Mouse (Mus musculus): ENCODE measurements around the gene 9830107B12Rik. TPM values are rescaled to one million over a fixed set of nuclear protein-coding genes. Genes with fewer than 3 reads are reported as not detected.
"Not testable (repeated sequence)": the region's sequence is repeated elsewhere in the genome, so short reads cannot be mapped to it uniquely, and the experiment has no call there.

Gene 9830107B12Rik
- not detected in 2 replicates for polyA plus RNA-seq (2014; fragmentation: Nextera tagmentation; extraction: Ambion mirVana)

DNA sequence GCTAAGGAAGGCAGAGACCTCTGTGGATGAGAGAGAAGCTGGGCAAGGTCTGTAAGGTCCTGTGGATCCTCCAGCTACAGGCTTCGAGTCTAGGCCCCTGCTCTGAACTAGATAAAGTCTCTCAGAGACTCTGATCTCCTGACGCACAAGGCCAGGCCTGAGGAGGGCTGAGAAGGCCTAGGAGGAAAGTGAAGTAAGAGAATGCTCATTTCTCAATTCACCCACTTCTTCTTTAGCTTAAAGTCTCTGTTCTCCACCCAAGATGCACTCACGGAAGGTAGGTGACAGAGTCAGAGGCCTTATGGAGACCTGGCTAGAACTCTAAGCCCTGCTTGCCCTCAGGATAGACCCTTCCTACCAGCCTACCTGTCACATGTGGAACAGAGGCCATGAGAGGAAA lies at the start of gene 9830107B12Rik:
Gene 9830107B12Rik, minus strand, starts transcription at position 149 of the 400 bp plus-strand sequence.
- Histone ChIP-seq H3K4me1 (ENCODE audit: control insufficient read depth, insufficient read depth, low read length) (no peaks in the 10 kb centered on the region), H3K9ac (replicated peaks; ENCODE audit: low read length) (no peak within 1 kb of the TSS), H3K36me3 (replicated peaks; ENCODE audit: control insufficient read depth, insufficient read depth, low read depth, low read length) (no peaks in the 10 kb centered on the region), H3K9me3 (replicated peaks; ENCODE audit: control insufficient read depth, low read length) (no peaks in the 10 kb centered on the region), H3K4me3 (ENCODE audit: low read depth, low read length) (no peak within 1 kb of the TSS), H3K27ac (replicated peaks; ENCODE audit: low read depth, low read length) (no peak within 1 kb of the TSS), H3K27me3 (ENCODE audit: control insufficient read depth, insufficient read depth, low read length) (no peaks in the 10 kb centered on the region), H3K4me2 (ENCODE audit: low read depth, low read length) (no peak within 1 kb of the TSS)
- ATAC-seq (replicated peaks; ENCODE audit: insufficient number of reproducible peaks, low FRiP score, low TSS enrichment, low read depth) (no peak), DNase-seq (ENCODE audit: low spot score) (no peak)
- 72% methylated on average over 3 of the region's 3 CpGs for WGBS

DNA sequence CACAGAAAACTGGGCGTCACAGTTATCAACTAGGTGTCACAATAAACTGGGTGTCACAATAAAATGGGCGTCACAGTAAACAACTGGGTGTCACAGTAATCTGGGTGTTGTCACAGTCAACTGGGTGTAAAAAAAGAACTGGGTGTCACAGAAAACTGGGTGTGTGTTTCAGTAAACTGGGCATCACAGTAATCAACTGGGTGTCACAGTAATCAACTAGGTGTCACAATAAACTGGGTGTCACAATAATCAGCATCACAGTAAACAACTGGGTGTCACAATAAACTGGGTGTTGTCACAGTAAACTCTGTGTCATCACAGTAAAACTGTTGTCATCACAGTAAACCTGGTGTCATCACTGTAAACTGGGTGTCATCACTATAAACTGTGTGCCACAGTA lies 46.3 kb upstream of the 9830107B12Rik start:
- Histone ChIP-seq H3K27me3 (ENCODE audit: control insufficient read depth, insufficient read depth, low read length) (no peaks in the 10 kb centered on the region), H3K27ac (replicated peaks; ENCODE audit: low read depth, low read length) (no peak overlapping the region), H3K36me3 (replicated peaks; ENCODE audit: control insufficient read depth, insufficient read depth, low read depth, low read length) (no peaks in the 10 kb centered on the region), H3K9ac (replicated peaks; ENCODE audit: low read length) (no peak overlapping the region), H3K4me1 (ENCODE audit: control insufficient read depth, insufficient read depth, low read length) (no peaks in the 10 kb centered on the region), H3K9me3 (replicated peaks; ENCODE audit: control insufficient read depth, low read length) (no peaks in the 10 kb centered on the region), H3K4me2 (ENCODE audit: low read depth, low read length) (no peak overlapping the region), H3K4me3 (ENCODE audit: low read depth, low read length) (no peak overlapping the region)
- no peak for ATAC-seq (replicated peaks; ENCODE audit: insufficient number of reproducible peaks, low FRiP score, low TSS enrichment, low read depth)
- WGBS: 82% methylated on average over 2 of the region's 2 CpGs
- no peak for DNase-seq (ENCODE audit: low spot score)

DNA sequence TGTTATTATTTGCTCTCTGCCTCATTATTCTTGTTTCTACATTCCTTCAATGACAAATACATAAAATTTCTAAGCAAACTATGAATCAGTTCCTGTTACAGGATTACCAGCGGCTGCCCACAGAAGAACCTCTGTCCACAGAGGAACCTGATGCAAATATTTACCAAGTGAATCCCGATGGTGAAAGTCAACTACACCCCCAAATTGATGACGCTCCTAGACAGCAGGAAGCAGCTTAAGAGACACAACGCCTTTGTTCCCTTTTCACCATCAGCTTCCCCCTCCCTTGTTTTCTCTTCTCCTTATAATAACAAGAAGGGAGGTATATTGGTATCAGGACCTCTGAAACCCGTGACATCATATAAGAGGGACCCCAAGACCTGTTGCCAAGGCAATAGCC lies 39.2 kb upstream of the 9830107B12Rik start:
- no peaks in the 10 kb centered on the region for H3K4me1 ChIP-seq (ENCODE audit: control insufficient read depth, insufficient read depth, low read length)
- no peaks in the 10 kb centered on the region for H3K9me3 ChIP-seq (replicated peaks; ENCODE audit: control insufficient read depth, low read length)
- no peaks in the 10 kb centered on the region for H3K36me3 ChIP-seq (replicated peaks; ENCODE audit: control insufficient read depth, insufficient read depth, low read depth, low read length)
- H3K27me3 ChIP-seq (ENCODE audit: control insufficient read depth, insufficient read depth, low read length): no peaks in the 10 kb centered on the region
- WGBS: 76% methylated on average over 5 of the region's 5 CpGs
- no peak overlapping the region for H3K4me2 ChIP-seq (ENCODE audit: low read depth, low read length)
- DNase-seq (ENCODE audit: low spot score) (no peak), ATAC-seq (replicated peaks; ENCODE audit: insufficient number of reproducible peaks, low FRiP score, low TSS enrichment, low read depth) (no peak)
- no peak overlapping the region for H3K4me3 ChIP-seq (ENCODE audit: low read depth, low read length)
- H3K9ac ChIP-seq (replicated peaks; ENCODE audit: low read length): no peak overlapping the region
- no peak overlapping the region for H3K27ac ChIP-seq (replicated peaks; ENCODE audit: low read depth, low read length)

DNA sequence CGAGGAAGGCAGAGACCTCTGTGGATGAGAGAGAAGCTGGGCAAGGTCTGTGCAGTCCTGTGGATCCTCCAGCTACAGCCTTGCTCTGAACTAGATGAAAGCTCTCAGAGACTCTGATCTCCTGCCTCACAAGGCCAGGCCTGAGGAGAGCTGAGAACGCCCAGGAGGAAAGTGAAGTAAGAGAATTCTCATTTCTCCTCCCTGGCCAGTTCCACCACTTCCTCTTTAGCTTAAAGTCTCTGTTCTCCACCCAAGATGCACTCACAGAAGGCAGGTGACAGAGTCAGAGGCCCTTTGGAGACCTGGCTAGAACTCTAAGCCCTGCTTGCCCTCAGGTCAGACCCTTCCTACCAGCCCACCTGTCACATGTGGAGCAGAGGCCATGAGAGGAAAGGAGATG lies 21.0 kb upstream of the 9830107B12Rik start, which contains the start of gene A530064D06Rik:
Gene A530064D06Rik, minus strand, starts transcription at position 173 of the 400 bp plus-strand sequence.
- not testable (repeated sequence) for H3K27me3 ChIP-seq (ENCODE audit: control insufficient read depth, insufficient read depth, low read length); H3K27ac ChIP-seq (replicated peaks; ENCODE audit: low read depth, low read length); H3K36me3 ChIP-seq (replicated peaks; ENCODE audit: control insufficient read depth, insufficient read depth, low read depth, low read length); H3K9me3 ChIP-seq (replicated peaks; ENCODE audit: control insufficient read depth, low read length); H3K4me3 ChIP-seq (ENCODE audit: low read depth, low read length); H3K4me1 ChIP-seq (ENCODE audit: control insufficient read depth, insufficient read depth, low read length); H3K4me2 ChIP-seq (ENCODE audit: low read depth, low read length); ATAC-seq (replicated peaks; ENCODE audit: insufficient number of reproducible peaks, low FRiP score, low TSS enrichment, low read depth); H3K9ac ChIP-seq (replicated peaks; ENCODE audit: low read length); DNase-seq (ENCODE audit: low spot score)
- 85% methylated on average over 2 of the region's 2 CpGs for WGBS

DNA sequence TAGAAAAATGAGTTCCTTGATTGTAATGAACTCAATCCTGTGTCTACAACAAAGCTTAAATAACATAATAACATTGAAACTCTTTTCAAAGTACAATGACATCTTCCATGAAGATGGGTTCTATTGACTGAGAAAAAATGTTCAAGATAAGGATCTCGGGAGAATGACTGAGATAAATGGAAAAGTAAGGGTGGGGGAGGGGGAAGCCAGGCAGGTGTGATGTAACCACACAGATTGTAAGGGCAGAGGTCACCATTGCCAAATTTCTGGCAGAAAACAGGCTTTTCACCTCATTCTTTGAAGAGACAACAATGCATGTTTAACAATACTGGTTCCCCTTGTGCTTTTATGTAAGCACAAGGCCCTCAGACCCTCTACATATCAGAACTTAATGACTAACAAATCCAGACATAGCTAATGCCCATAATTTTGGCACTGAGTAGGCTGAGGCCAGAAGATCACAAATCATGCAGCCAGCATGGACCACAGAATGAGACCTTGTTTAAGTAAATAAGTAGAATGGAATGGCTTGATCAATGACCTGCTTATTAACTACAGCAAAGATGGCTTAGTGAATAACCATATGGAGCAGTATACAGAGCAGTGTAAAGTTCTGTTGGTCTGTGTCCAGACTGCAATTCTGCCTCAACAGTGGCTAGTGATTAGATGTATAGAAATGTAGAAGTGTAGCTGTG lies 11.5 kb upstream of the 9830107B12Rik start:
- H3K9ac ChIP-seq (replicated peaks; ENCODE audit: low read length): no peak overlapping the region
- no peaks in the 10 kb centered on the region for H3K9me3 ChIP-seq (replicated peaks; ENCODE audit: control insufficient read depth, low read length)
- ATAC-seq (replicated peaks; ENCODE audit: insufficient number of reproducible peaks, low FRiP score, low TSS enrichment, low read depth): no peak
- 52% methylated on average over 1 of the region's 1 CpGs for WGBS
- no peaks in the 10 kb centered on the region for H3K27me3 ChIP-seq (ENCODE audit: control insufficient read depth, insufficient read depth, low read length)
- no peak overlapping the region for H3K4me2 ChIP-seq (ENCODE audit: low read depth, low read length)
- H3K4me1 ChIP-seq (ENCODE audit: control insufficient read depth, insufficient read depth, low read length): no peaks in the 10 kb centered on the region
- DNase-seq (ENCODE audit: low spot score): no peak
- no peaks in the 10 kb centered on the region for H3K36me3 ChIP-seq (replicated peaks; ENCODE audit: control insufficient read depth, insufficient read depth, low read depth, low read length)
- no peak overlapping the region for H3K4me3 ChIP-seq (ENCODE audit: low read depth, low read length)
- H3K27ac ChIP-seq (replicated peaks; ENCODE audit: low read depth, low read length): no peak overlapping the region

DNA sequence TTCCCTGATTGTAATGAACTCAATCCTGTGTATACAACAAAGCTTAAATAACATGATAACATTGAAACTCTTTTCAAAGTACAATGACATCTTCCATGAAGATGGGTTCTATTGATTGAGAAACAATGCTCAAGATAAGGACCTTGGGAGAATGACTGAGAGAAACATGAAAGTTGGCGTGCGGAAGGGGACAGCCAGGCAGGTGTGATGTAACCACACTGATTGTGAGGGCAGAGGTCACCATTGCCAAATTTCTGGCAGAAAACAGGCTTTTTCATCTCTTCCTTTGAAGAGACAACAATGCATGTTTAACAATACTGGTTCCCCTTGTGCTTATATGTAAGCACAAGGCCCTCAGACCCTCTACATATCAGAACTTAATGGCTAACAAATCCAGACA lies 13.3 kb downstream of the 9830107B12Rik start:
- WGBS: 85% methylated on average over 2 of the region's 2 CpGs
- H3K36me3 ChIP-seq (replicated peaks; ENCODE audit: control insufficient read depth, insufficient read depth, low read depth, low read length): no peaks in the 10 kb centered on the region
- no peaks in the 10 kb centered on the region for H3K9me3 ChIP-seq (replicated peaks; ENCODE audit: control insufficient read depth, low read length)
- ATAC-seq (replicated peaks; ENCODE audit: insufficient number of reproducible peaks, low FRiP score, low TSS enrichment, low read depth) (no peak), DNase-seq (ENCODE audit: low spot score) (no peak)
- no peak overlapping the region for H3K27ac ChIP-seq (replicated peaks; ENCODE audit: low read depth, low read length)
- no peaks in the 10 kb centered on the region for H3K27me3 ChIP-seq (ENCODE audit: control insufficient read depth, insufficient read depth, low read length)
- H3K4me1 ChIP-seq (ENCODE audit: control insufficient read depth, insufficient read depth, low read length): no peaks in the 10 kb centered on the region
- no peak overlapping the region for H3K4me2 ChIP-seq (ENCODE audit: low read depth, low read length)
- H3K4me3 ChIP-seq (ENCODE audit: low read depth, low read length): no peak overlapping the region
- no peak overlapping the region for H3K9ac ChIP-seq (replicated peaks; ENCODE audit: low read length)

DNA sequence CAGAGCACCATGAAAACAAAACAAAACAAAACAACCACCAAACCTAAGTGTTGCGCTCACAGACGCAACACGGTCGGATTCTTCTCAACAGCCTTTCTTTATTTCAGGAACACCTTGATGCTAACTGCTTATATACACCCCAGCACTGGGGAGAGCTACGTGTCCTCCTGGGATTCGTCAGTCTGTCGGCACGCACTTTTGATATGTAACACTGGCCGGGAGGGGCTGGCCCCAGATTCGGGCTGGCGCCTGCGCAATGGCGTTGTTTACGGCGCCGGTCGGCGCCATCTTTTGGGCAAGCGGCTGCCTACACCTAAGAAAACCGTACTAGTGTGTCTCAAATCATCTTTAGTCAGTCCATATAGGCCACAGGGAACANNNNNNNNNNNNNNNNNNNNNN lies 25.6 kb downstream of the 9830107B12Rik start:
- no peaks in the 10 kb centered on the region for H3K4me1 ChIP-seq (ENCODE audit: control insufficient read depth, insufficient read depth, low read length)
- ATAC-seq (replicated peaks; ENCODE audit: insufficient number of reproducible peaks, low FRiP score, low TSS enrichment, low read depth) (no peak), DNase-seq (ENCODE audit: low spot score) (no peak)
- H3K9me3 ChIP-seq (replicated peaks; ENCODE audit: control insufficient read depth, low read length): no peaks in the 10 kb centered on the region
- H3K27ac ChIP-seq (replicated peaks; ENCODE audit: low read depth, low read length): no peak overlapping the region
- no peaks in the 10 kb centered on the region for H3K36me3 ChIP-seq (replicated peaks; ENCODE audit: control insufficient read depth, insufficient read depth, low read depth, low read length)
- no peak overlapping the region for H3K9ac ChIP-seq (replicated peaks; ENCODE audit: low read length)
- H3K4me3 ChIP-seq (ENCODE audit: low read depth, low read length): no peak overlapping the region
- H3K4me2 ChIP-seq (ENCODE audit: low read depth, low read length): no peak overlapping the region
- H3K27me3 ChIP-seq (ENCODE audit: control insufficient read depth, insufficient read depth, low read length): no peaks in the 10 kb centered on the region
- 93% methylated on average over 20 of the region's 20 CpGs for WGBS

DNA sequence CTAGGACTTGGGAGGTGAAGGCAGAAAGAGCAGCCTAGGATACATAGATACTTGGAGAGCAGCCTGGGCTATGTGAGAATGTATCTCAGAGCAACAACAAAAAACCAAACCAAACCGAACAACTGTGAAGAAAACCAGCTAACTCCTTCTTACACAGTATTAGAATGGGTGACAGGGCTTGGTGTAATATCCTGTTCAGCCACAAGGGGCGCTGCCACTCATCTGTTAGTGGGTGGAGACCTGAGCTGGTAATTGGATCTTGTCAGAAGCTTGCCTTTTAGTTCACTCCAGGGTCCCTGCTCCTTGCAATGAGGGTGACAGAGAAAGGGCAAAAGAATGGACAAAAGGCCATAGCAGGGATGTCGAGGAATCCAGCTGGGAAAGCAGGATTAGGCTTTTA lies 26.4 kb downstream of the 9830107B12Rik start:
- DNase-seq (ENCODE audit: low spot score) (peak; percentile 89), ATAC-seq (replicated peaks; ENCODE audit: insufficient number of reproducible peaks, low FRiP score, low TSS enrichment, low read depth) (peak; percentile 75)
- no peak overlapping the region for H3K27ac ChIP-seq (replicated peaks; ENCODE audit: low read depth, low read length)
- no peak overlapping the region for H3K9ac ChIP-seq (replicated peaks; ENCODE audit: low read length)
- no peak overlapping the region for H3K4me3 ChIP-seq (ENCODE audit: low read depth, low read length)
- no peaks in the 10 kb centered on the region for H3K4me1 ChIP-seq (ENCODE audit: control insufficient read depth, insufficient read depth, low read length)
- H3K9me3 ChIP-seq (replicated peaks; ENCODE audit: control insufficient read depth, low read length): no peaks in the 10 kb centered on the region
- H3K4me2 ChIP-seq (ENCODE audit: low read depth, low read length): no peak overlapping the region
- H3K27me3 ChIP-seq (ENCODE audit: control insufficient read depth, insufficient read depth, low read length): no peaks in the 10 kb centered on the region
- WGBS: 22% methylated on average over 3 of the region's 3 CpGs
- H3K36me3 ChIP-seq (replicated peaks; ENCODE audit: control insufficient read depth, insufficient read depth, low read depth, low read length): no peaks in the 10 kb centered on the region
